Mouse (Mus musculus) CD4-positive, CD25-positive, alpha-beta regulatory T cell, adult 4 months (primary cell): ENCODE results near the gene Gm28539. TPM values are rescaled to one million over a fixed set of nuclear protein-coding genes. Genes with fewer than 3 reads are reported as not detected.
"Not testable (repeated sequence)": the region's sequence is repeated elsewhere in the genome, so short reads cannot be mapped to it uniquely, and the experiment has no call there.

Experiments
- ATAC-seq: one replicate; pipeline ENCODE4 v1.8.0; 2017
- polyA plus RNA-seq, 2 experiments: library from polyadenylated mRNA; unstranded; fragments of 100-300 nt; shearing (Covaris generic); gene quantifications; one replicate each; pipeline ENCODE4 v1.2.1; 2017

The Gm28539 gene
- polyA plus RNA-seq, 2 experiments from 2014 or later: not detected

GRCm38 (mm10) chr16:18969420-18970128, 133.2 kb downstream of the Gm28539 start:
- ATAC-seq: no peak

- no peak for ATAC-seq
Measured at GRCm38 (mm10) chr16:18970837-18971236, 134.5 kb downstream of the Gm28539 start.

GRCm38 (mm10) chr16:18975665-18976064, 139.3 kb downstream of the Gm28539 start:
- ATAC-seq: not testable (repeated sequence)

- ATAC-seq: no peak
Measured at GRCm38 (mm10) chr16:18976315-18976714, 139.9 kb downstream of the Gm28539 start.

GRCm38 (mm10) chr16:18986381-18986780, 150.0 kb downstream of the Gm28539 start:
- ATAC-seq: no peak

- ATAC-seq: no peak
Measured at GRCm38 (mm10) chr16:18986860-18987259, 150.5 kb downstream of the Gm28539 start.

- not testable (repeated sequence) for ATAC-seq
Measured at GRCm38 (mm10) chr16:19002610-19003389, 166.4 kb downstream of the Gm28539 start.

GRCm38 (mm10) chr16:19003757-19004156, 167.4 kb downstream of the Gm28539 start:
- ATAC-seq: no peak

- ATAC-seq: no peak
Measured at GRCm38 (mm10) chr16:19005298-19005697, 168.9 kb downstream of the Gm28539 start.

Other genes with a start within 250 kb of the Gm28539 start
- gene Tbx1, start 245.9 kb upstream of the Gm28539 start, polyA plus RNA-seq: not detected
- not detected for gene Gp1bb, start 214.2 kb upstream of the Gm28539 start, polyA plus RNA-seq
- gene Gm49601, start 210.2 kb upstream of the Gm28539 start, polyA plus RNA-seq: not detected
- 1 to 10 TPM in 1 of 2 experiments, under 1 TPM in 1; 0.36 to 1.5 TPM for gene Sept5, start 206.6 kb upstream of the Gm28539 start, polyA plus RNA-seq
- gene Cldn5, start 59.7 kb upstream of the Gm28539 start, polyA plus RNA-seq: not detected
- gene Ufd1, start 24.8 kb upstream of the Gm28539 start, polyA plus RNA-seq: 100 to 1,000 TPM; 118 to 162 TPM
- gene Cdc45, start 24.6 kb upstream of the Gm28539 start, polyA plus RNA-seq: 1 to 10 TPM; 5.8 to 9.4 TPM
- 10 to 100 TPM; 85.2 to 98.8 TPM for gene 2510002D24Rik, start within 50 bp of the Gm28539 start, polyA plus RNA-seq
- gene Mrpl40, start 40.3 kb downstream of the Gm28539 start, polyA plus RNA-seq: 10 to 100 TPM; 76.9 to 86.3 TPM
- gene Hira, start 40.5 kb downstream of the Gm28539 start, polyA plus RNA-seq: 10 to 100 TPM in 1 of 2 experiments, 1 to 10 TPM in 1; 8.5 to 11.4 TPM